Mouse (Mus musculus): ENCODE results near the gene Ap2a2. TPM values are rescaled to one million over a fixed set of nuclear protein-coding genes. Genes with fewer than 3 reads are reported as not detected.
"Not testable (repeated sequence)": the region's sequence is repeated elsewhere in the genome, so short reads cannot be mapped to it uniquely, and the experiment has no call there.

Ap2a2 gene
- total RNA-seq, 2 experiments from 2014 or later: 194 to 208 TPM

DNA sequence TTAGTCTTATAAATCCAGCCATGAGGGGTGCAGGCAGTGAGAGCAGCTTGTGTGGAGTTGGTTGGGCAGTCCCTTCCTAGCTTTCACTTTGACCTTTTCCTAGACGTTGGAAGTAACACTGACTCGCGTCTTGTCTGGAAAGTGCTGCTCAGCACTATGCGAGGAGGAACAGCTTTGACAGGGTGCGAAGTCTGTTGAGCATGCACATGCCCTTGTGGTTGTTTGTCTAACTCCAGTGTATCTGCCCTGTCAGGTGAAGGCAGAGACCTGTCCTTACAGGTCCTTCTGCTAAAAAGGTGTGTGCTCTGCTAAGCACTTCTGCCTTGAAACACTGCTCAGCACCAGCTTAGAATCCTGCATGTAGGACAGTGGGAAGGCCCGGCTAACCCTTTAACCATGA, 26.9 kb downstream of the Ap2a2 start:
- DNase-seq (ENCODE audit: low spot score in 2 of 2): no peak
- intact Hi-C loops (cut with DNase I): no loop called here

DNA sequence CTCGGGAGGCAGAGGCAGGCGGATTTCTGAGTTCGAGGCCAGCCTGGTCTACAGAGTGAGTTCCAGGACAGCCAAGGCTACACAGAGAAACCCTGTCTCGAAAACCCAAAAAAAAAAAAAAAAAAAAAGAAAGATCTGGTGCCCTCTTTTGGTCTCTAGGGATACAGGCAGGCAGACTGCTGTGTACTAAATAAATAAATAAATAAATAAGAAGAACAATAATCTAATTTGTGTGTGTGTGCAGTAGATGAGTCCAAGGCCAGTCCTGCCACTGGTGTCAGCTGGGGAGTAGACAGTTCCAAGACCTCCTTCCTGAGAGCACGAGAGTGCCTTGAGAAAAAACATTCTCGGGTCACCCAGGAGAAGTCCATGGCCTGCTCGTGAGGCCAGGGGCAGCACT, 28.3 kb downstream of the Ap2a2 start:
- intact Hi-C loops (cut with DNase I); DNase-seq (ENCODE audit: low spot score in 2 of 2): not testable (repeated sequence)

DNA sequence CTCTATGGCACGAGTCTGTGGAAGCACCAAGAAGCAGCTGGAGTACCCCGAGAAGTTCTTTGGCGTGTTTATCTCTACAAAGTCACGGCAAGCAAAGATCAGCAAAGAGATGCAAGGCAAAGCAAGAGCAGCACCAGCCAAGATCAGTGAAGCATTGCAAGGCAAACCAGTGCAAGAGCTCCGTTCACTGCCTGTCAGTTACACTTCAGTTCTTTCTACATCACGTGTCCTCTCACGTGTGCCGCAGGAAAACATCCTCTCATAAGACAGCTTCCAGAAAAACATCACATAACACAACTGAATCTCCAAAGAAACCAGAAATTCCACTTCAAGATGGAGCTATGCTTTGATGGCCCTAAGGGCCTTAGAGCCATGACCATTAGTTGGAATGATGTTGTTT, 29.0 kb downstream of the Ap2a2 start:
- DNase-seq (ENCODE audit: low spot score in 2 of 2): no peak
- intact Hi-C loops (cut with DNase I): no loop called here

DNA sequence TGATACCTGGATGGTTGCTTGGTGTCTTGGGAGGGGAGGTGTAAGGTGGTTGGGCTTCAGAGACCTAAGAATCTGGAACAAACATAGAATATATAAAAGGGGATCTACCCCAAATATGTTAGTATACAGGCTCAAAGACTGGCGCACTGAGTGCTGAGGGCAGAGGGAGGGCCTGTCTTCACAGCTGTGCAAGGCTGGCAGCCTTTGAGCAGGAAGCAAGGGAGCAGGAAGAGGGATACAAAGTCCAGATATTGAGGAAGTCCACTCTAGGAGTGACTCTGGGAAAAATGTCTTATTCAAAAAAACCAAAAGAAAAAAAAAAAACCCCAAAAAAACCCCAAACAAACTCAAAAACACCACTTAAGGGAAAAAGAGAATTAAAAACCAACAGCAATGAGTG, 30.1 kb downstream of the Ap2a2 start:
- intact Hi-C loops (cut with DNase I): no loop called here

DNA sequence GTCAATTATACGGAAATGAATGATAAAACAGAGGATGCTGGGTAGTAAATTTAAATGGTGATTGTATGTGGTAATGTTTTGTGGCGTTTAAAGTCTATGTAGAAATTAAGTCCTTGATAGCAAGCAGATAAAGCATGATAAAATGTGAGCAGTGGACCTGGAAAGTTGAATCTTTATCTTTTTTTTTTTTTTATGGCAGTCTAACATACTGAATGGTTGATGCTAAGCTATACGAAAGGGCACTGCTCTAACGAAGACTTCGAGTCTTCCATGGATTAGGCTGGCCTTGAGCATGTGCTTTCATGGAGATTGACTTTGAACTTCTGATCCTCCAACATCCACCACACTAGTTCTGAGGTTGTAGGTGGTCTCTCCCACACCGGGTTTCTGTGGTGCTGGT, 31.1 kb downstream of the Ap2a2 start:
- no peak for DNase-seq (ENCODE audit: low spot score in 2 of 2)
- intact Hi-C loops (cut with DNase I): no loop called here

More for the DNA sequence above, 30.1 kb downstream of the Ap2a2 start:
- DNase-seq (ENCODE audit: low spot score in 2 of 2): no peak

DNA sequence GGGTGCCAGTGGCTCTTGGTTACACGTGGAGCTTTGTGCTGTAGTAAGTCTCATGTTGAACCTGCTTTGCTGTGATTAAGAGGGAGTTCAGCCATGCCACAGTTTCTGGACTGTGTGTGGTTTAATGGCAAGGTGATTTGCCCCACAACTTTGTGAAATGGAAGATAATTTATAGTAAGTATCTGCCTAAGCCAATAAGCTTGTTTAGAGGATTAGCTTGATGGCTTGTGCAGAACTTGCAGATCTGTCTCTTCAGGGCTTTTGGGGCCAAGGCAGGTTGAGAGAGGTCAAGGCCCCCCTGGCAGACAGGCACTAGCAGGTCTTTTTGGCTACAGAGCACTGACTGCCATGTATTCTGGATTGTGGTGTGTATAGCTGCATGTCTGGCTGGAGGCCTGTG, 35.0 kb downstream of the Ap2a2 start:
- no peak for DNase-seq (ENCODE audit: low spot score in 2 of 2)
- intact Hi-C loops (cut with DNase I): no loop called here

DNA sequence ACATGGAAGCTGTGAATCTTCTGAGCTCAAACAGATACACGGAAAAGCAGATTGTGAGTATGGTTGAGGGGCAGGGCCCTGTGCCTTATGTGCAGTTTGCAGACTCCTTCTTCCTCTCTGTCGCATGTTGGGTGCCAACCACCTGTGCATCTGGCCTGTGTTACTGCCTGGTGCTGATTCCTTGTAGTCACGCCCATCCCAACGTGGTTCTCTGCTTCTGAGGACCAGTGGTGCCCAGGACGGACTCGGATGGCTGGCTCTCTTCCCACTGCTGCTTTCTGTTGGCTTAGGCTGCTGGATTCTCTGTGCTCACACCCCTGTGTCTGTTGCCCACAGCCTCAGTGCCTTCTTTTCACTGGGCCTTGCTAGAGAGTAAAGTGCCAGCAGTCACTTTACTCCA, 35.6 kb downstream of the Ap2a2 start:
- no peak for DNase-seq (ENCODE audit: low spot score in 2 of 2)
- intact Hi-C loops (cut with DNase I): no loop called here

DNA sequence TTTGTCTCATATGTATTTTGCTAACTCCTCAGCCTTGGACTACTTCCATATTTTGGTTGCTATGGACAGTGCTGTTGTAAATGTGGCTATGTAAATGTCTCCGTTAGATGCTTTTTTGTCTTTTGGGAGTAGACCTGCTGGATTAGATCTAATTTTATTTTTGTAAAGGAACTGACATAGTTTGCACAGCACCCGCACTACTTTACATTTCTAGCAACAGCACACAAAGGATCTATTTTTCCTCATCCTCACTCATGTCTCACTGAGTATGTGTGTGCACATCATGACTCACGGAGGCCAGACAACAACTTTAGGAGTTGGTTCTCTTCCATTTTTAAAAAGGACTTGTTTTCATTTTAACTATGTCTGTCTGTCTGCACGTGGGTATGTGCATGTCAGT, 45.7 kb downstream of the Ap2a2 start:
- intact Hi-C loops (cut with DNase I): loop anchor here (1.0 to 5.0 kb wide), 2 partner anchors 45 to 67 kb away; partner anchors contain the start of gene Ap2a2
- peak; percentile 23 to 89 for DNase-seq (ENCODE audit: low spot score in 2 of 2)

DNA sequence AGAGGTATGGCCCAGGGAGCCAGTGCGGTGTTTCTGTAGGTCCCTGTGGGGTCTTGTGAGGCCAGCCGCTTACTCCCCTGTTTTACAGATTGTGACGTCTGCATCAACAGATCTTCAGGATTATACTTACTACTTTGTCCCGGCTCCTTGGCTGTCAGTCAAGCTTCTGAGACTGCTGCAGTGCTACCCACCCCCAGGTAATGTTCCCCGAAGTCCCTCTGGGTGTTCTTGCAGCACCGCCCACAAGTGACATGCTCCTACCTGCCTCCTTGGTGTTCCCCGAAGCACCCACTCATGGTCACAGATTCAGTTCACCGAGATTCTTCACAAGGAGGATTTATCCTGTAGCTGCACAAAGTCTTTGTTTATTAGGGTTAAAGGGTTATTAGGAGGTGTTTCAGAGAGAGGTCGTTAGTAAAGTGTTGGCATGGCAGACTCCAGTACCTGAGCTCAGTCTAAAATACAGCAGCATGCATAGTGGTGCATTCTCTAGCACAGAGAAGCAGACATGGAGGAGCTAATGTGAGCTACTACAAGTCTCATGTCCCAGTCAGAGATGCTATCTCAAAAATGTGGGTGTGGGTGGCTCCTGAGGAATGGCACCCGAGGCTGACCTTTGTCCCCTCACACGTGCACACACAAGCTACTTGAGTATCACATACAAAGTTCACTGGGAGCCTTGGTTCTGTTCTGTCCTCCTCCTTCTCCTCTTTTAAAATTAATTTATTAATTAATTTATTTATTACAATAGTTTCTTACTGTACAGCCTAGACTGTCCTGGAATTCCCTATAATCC, 47.9 kb downstream of the Ap2a2 start:
- DNase-seq (ENCODE audit: low spot score in 2 of 2): peak; percentile 26 to 54
- intact Hi-C loops (cut with DNase I): loop anchor here (5.0 kb wide), 1 partner anchor 48 kb away; the partner anchor contains the start of gene Ap2a2

DNA sequence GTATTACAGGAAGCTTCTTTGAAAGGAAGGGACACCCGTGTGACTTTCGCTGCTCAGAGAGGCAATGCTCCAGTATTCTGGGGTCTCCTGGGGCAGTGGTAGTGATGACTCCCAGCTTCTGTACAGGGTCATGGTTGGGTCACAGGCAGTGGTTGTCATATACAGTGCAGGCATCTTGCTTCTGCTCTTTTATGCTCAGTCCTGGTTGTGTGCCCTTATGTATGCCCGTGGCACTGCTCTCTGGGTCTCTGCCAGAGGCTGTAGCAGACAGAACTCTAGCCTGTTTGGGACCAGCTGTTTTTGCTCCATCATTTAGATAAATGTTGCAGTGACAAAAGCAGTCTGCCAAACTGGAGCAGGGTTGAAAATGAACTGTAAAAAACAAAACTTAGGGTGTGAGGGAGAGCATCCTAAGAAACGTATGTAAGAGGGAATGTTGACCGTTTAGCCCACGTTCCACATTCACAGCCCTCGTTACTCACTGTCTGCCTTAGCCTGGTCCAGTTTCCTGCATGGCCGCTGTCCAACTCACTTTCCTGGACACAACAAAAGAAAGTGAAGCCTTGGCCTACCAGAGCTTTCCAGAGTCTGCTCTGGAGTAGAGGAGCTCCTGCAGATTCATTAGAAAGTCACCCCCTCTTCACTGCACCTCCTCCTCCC, 49.9 kb downstream of the Ap2a2 start:
- intact Hi-C loops (cut with DNase I): no loop called here
- peak in 1 of 2 experiments; percentile 29 for DNase-seq (ENCODE audit: low spot score in 2 of 2)

DNA sequence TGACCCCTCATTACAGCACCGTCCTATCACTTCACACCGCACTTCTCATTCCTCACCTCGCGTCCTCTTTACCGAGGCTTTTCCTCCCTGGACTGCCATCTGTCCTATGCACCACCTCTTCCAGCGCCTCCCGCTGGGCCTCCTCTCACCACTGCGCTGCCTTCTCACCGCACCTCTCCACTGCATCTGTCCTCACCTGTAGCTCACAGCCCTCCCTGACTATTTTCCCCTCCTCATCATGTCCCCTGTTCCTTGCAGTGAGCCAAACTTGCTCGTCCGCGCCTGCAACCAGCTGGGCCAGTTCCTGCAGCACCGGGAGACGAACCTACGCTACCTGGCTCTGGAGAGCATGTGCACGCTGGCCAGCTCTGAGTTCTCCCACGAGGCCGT, 50.4 kb downstream of the Ap2a2 start:
- intact Hi-C loops (cut with DNase I): no loop called here
- no peak for DNase-seq (ENCODE audit: low spot score in 2 of 2)

DNA sequence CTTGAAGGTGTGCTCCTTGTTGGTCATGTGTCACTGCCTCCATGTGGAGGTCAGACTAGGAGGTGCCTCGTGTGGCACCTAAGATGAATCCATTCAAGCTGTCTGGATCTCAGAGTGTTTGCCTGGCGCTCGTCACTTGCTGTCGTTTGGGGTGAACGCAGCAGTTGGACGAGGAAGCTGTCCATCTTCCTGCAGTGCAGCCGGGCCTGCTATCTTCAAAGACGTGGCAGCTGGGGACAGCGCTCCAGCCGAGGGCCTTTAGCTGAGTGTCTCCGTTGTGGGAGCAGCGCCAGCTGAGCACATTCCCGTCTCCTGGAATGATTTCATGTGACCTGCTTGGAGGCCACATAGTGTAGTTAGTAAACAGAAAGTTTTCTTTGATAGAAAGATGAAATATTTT, 50.8 kb downstream of the Ap2a2 start:
- DNase-seq (ENCODE audit: low spot score in 2 of 2): no peak
- intact Hi-C loops (cut with DNase I): no loop called here

DNA sequence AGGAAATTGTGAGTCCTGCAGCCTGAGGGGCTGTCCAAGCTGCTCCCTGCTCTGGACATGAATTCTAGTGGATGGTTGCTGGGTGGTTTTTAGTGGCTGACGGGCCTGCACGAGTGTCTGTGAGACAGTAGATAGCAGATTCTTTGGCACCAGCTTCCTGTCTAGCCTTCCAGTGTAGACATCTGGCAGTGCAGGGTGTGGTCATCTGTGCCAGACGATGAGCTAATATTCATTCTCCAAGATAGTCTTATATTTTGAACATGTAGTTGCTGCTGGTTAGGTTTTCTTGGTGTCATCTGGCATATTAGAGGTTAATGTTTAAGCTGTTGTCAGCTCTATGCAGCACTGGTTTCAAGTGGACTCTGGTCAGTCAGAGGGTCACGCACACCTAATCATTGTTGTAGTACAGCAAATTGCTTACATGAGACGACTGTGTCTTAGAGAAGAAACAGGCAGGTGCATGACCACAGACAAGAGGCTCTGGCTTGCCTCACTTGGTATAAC, 52.4 kb downstream of the Ap2a2 start:
- intact Hi-C loops (cut with DNase I): no loop called here
- no peak for DNase-seq (ENCODE audit: low spot score in 2 of 2)

DNA sequence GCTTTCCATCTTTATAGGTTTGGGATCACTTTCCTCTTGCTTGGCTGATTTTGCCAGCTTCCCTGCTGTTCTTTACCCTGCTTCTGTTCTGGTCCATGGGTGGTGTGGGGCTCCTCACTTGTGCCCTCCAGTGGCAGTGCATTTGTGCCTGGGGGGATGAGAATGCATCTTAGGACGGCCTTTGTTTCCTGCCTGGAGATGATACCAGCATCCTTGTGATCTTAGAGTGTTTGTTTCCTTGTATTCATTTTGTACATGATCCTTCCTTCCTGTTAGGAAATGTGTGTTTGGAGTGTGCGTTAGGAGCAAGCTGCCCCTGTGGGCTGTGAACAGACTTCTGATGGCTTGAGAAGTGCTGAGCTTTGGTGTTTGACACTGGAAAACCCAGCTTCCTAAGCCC, 62.2 kb downstream of the Ap2a2 start:
- no peak for DNase-seq (ENCODE audit: low spot score in 2 of 2)
- intact Hi-C loops (cut with DNase I): no loop called here

DNA sequence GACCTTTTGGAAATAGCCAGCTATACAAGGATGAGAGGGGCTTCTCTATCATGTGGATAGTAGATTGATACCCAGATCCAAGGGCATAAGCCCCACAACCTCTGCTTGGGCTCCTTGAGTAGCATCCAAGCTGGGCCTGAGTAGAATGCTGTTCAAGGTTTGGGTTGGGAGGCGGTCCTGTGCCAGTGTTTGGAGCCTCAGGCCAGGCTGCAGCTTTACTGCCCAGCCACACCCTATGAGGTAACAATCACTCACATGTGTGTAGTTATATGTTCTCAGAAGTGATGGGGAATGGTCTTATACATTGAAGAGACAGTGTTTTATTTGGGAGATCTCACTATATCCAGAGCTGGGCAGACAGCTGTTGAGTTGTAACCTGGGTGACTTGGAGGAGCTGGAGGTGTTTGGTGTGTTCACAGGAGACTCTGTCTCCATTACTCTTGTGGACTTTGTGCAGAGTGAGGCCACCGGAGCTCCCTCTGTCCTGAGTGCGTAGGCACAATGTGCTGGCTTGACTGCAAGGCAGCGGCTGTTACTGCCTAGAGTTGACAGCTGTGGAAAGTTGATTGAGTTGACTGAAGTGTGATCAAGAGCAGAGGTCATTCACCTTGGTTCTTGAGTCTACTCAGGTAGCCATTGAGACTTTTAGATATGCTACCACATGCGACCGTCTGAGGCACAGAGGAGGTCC, 63.3 kb downstream of the Ap2a2 start:
- intact Hi-C loops (cut with DNase I): no loop called here
- no peak for DNase-seq (ENCODE audit: low spot score in 2 of 2)

DNA sequence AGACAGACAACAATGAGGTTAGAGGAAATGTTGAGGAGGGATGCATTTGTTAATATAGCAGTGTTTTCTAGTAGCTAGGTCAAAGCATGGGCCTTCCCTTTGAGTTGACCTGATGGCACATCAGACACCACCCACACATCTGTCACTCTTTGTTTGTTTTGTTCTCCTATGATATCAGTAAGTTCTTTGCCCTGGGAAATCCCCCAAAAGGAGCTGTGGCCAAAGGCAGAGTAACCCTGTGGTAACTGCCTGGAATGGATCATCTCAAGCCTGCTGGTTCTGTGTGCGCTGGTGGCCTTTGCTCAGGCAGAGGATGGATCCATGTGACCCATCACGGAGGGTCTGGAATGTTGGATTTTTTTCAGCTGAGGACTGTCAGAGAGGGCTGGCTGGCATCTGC, 66.0 kb downstream of the Ap2a2 start:
- intact Hi-C loops (cut with DNase I): no loop called here
- DNase-seq (ENCODE audit: low spot score in 2 of 2): no peak

DNA sequence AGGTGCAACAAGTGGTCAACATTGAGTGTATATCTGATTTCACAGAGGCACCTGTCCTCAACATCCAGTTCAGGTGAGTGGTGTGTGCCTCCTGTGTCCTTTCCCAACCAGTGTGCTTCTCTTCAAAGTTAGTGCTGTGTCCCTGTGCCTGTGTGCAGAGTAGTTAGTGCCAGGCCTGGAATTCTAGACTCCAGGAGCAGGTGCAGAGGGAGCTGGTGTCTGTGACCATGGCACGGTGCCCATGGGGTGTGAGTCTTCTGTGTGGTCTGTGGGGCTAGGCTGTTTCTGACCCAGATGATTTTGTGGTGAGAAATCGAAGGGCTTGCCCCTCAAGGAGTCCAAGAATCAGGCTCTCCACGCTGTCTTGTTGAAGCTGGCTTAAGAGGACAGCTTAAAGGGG, 67.3 kb downstream of the Ap2a2 start:
- intact Hi-C loops (cut with DNase I): no loop called here
- DNase-seq (ENCODE audit: low spot score in 2 of 2): no peak

DNA sequence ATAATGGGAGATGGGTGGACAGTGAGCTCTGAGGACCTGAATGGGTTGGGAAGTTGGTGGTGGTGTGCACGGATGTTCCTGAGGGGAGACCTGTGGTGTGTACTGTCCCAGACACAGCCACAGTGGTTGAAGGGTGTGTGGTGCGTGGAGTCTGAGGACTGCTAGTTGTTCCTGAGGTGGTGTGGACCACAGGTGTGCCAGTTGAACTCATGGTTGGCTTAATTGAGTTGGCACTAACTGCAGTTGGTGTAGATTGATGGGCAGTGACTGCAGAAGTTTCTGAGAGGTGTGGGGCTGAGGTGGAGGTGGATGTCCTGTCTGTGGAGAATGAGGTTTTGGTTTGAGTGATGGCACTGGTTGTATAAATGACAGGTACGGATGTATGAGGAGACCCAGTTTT, 76.1 kb downstream of the Ap2a2 start:
- intact Hi-C loops (cut with DNase I); DNase-seq (ENCODE audit: low spot score in 2 of 2): not testable (repeated sequence)

DNA sequence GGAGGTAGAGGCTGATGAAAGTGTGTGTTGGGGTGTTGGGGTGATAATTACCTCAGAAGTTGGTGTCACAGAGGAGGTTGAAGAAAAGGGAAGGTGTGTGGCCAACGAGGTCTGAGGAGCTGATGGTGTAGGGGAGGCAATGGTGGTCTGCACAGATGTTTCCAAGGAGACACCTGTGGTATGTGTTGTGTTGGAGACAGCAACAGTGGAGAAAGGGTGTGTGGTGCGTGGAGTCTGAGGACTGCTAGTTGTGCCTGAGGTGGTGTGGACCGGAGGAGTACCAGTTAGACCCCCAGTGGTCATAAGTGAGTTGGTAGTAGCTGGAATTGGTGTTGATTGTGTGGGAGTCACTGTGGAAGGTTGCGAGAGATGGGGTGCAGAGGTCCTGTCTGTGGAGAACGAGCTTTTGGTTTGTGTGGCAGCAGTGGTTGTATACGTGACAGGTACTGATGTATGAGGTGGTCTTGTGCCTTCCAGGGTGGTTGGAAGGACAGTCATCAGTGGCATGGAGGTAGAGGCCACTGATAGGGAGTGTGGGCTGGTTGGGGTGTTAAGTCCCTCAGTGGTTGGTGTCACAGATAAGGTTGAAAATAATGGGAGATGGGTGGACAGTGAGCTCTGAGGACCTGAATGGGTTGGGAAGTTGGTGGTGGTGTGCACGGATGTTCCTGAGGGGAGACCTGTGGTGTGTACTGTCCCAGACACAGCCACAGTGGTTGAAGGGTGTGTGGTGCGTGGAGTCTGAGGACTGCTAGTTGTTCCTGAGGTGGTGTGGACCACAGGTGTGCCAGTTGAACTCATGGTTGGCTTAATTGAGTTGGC, 76.8 kb downstream of the Ap2a2 start:
- intact Hi-C loops (cut with DNase I); DNase-seq (ENCODE audit: low spot score in 2 of 2): not testable (repeated sequence)

Data from left cerebral cortex, postnatal 25 days (tissue).